Mouse (Mus musculus) T-helper 1 cell (primary cell): ENCODE data around the gene Ntmt1.

Experiments used
- in situ Hi-C: fragments of 300-600 bp; cut with MboI, MseI; formaldehyde crosslinking; loops from one replicate; pipeline ENCODE4 v1.15.1; 2025; ENCODE audit warnings: high pct_unique_total_duplicates

Gene Ntmt1

DNA sequence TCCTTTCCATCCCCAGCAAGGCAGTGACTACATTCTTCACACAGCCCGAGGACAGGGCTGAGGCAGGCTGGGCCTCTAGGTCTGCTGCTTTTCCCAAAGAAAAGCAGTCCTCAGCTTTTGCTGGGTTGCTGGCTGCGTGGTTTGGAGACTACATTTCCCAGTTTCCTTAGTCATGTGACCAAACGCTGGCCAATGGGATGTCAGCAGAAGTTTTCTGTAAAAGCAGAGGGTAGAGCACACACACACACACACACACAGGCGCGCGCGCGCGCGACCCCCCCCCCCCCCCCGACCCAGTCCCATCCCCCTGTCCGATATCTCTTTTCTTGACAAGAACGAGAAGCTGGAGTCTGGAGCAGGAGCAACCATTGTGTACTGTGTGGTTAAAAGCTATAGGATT is 24.3 kb upstream of the Ntmt1 start:
- in situ Hi-C loops, result loop anchor here (5.0 kb wide), 1 partner anchor 61 kb away; no protein-coding TSS in a partner anchor

DNA sequence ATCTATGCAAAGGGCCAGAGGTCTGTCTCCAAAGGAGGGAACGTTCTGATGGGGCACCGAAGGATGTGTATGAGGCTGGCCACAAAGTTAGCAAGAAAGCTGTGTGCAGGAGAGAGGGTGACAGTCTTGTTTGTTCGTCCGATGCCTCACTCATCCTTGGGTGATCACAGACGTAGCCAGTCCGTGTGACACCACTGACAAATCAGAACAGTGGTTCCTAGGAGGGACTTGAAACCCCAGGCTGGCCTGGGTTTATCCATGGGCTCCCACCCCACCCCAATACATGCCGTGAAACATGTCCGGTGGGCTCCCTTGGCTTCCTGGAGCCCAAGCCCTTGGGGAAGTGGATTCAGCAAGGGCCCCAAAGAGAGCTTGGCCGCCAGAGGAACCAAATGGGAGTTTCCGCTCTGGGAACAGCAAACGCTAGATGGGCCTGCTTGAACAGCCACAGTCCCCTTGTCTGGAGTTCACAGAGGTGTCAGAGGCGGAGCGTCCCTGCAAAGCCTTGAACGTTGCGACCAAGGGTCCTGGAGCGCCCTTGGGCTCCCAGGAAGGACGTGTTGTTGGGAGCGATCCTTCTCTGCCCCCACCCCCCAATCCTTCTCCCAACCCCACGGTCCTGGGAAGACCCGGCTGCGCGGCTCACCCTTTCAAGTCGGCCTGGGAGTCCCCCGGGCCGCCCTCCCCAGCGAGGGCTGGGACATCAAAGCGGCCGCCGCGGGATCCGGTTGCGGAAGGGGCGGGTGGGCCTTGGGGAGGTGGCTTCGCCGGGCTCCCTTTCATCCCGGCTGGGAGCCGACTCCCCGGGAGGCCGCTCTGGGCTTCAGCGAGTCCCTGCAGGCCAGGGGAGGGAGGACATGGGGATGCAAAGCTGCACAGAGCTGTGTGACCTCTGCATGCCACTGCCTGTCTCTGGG is 23.3 kb upstream of the Ntmt1 start:
- in situ Hi-C loops, result loop anchor here (5.0 kb wide), 1 partner anchor 62 kb away; no protein-coding TSS in a partner anchor

DNA sequence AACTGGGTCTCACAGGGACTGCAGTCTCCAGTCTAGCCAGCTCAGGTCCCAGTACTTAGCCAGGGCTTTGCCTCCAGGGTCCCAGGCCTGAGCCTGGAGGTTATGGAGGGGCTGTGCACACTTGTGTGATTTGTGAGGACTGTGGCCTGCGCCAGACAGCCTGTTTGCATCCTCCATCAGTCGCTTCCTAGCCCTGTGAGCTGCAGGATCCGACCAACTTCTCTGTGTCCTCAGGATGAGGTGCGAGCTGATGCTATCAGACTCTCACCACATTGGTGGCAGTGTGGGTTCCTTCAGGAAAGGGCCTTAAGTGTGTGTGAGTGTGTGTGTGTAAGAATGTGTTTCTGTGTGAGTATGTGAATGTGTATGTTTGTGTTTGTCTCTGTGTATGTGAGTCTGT is 20.2 kb upstream of the Ntmt1 start:
- in situ Hi-C loops, result no loop called here

DNA sequence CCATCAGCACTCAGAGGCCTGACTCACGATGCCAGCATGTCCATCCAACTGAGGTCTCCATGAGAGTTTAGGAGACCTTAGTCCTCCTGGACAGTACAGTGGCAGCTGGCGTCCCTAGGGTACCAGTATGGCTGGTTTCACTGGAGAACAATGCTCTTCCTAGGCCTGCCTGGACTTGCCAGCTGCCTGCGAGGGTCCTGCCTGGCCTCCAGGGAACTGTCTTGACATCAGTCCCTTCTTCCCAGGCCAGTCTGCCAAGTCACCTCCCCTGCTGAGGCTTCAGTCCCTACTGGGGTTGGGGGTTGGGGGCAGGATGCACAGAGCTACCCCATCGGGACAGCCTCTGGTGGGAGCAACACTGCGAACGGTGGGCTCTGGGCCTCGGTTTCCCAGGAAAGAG is 15.6 kb upstream of the Ntmt1 start:
- in situ Hi-C loops, result loop anchor here (5.0 kb wide), 1 partner anchor 355 kb away; no protein-coding TSS in a partner anchor

DNA sequence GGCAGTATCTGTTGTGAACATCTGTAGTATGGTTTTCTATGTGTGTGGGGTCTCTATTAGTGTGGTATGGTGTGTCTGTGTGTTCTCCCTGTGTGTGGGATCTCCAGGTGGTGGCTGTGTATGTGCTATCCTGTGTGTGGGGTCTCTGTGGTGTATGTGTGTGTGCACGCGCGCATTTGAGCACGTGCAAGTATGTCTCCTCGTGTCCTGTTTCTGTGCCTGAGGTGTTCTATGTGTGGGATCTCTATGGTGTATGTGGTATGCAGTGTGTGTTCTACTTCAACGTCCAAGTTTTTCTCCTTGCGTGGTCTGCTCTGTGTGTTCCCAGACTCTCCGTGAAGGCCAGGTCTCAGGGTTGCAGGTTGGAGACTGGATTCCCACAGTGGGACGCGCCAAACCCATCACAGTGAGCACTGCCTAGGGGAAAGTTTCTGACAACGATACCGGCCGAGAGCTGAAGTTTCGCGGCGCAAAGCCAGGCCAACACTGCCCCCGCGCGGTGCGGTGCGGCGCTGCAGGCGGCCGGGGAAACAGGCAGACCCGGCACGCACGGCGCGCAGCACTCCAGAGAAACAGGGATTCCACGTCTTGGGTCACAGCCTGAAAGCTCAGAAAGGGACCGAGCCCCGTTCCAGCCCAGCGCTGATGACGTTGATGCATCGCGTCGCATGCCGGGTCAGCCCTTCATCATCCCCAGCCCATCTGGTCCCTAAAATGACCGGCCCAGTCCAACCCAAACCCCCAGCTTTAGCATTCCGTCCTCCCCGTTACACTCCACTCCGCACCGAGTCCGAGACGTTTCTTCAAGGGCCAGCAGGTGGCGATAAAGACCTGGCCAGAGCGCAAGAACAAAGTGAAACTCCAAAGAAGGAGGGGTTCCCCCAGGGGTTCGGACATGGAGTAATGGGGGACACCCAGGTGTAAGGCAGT is 13.2 kb upstream of the Ntmt1 start:
- in situ Hi-C loops, result loop anchor here (5.0 kb wide), 1 partner anchor 357 kb away; no protein-coding TSS in a partner anchor

DNA sequence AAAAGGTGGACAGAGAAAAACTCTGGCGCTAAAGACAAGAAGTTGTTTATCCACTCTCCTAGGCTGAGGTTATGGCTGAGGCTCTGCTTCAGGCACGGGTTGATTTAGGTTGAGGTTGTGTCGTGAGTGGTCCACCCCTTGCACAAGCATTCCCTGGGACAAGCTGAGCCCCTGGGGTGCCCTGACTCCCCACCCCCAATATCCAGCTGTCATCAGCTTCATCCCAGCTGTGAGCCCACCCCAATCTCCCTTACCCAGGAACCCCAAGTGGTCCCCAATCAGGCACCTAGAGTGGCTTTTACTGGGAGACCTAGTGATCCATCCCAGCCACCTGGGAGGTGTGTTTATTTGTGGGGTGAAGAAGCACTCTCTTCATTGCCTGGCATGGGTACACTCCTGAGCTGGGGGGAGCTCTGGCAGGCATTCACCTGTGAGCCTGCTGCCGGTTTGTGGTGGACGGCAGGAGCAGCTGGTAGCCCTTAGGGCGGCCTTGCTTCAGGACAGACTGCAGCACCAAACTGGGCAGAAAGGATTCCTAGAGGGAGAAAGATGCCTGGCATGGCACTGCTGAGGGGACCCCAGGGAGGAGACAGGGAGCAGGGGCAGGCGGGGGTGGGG is 12.2 kb upstream of the Ntmt1 start:
- in situ Hi-C loops, result no loop called here

DNA sequence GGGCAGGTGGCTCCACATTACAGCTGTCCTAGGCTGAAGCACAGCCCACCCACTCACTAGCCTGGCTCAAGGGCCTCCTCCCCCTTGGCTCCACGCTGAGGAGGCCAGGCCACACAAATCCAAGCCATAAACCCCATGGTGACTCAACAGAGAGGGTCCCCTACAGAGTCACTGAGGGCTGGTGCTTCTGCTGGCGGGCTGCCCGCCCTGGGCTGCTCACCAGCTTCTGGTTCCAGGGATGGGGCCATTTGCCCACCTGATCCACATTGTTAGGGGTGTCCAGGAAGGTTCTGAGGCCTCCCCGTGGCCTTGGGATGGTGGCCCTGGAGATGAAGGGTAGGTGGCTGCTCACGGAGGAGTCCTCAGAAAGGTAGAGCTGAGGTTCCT is 11.7 kb upstream of the Ntmt1 start:
- in situ Hi-C loops, result no loop called here

DNA sequence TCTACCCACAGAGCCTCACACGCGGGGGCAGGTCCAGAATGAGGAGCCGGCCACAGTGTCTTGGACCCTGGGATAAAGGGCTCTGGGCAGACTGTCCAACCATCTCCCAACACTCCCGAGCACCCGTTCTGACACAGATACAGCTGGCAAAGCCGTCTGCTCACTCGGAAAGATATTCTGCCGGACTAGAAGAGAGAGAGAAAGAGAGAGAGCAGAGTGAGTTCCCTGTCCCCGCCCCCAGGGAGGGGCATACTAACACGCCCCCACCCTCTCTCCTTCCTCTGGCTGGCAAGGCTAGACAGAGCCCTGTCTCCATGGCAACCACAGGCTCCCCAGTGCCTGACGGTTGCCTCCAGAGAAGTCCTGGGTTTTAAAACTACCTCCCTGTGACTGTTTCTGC is 11.2 kb upstream of the Ntmt1 start:
- in situ Hi-C loops, result no loop called here

DNA sequence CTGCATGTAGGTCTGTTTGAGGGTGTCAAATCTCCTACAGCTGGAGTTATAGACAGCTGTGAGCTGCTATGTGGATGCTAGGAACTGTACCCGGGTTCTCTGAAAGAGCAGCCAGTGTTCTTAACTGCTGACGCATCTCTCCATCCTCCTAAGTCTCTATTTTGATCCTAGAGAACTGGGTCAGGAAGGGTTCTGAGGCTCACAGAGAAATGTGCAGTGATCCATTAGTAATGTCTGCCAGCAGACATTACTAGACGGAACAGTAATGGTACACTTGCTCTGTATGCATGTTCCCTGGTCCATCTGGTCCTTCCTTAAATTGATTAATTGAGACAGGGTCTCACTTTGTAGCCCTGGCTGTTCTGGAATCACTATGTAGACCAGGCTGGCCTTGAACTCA is 8.2 kb upstream of the Ntmt1 start:
- in situ Hi-C loops, result no loop called here

DNA sequence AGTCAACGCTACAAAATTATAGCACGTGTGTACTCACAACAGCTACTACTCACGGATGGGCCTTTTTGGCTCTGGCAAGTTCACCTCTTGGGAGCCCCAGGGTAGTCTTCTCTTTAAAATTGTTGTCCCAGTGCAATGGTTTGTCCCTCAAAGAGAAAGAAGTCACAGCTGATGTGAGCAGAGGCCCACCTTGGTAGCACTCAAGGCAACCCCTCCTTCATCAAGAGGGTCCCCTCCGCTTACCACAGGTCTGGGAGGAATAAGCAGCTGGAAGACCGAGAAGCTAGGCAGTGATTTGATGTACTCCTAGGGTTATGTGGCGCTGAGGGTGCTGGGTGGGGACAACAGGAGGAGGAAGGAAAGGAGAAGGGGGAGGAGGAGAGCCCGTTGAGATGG is 7.0 kb upstream of the Ntmt1 start:
- in situ Hi-C loops, result loop anchor here (25.0 kb wide), 1 partner anchor 1163 kb away; no protein-coding TSS in a partner anchor

DNA sequence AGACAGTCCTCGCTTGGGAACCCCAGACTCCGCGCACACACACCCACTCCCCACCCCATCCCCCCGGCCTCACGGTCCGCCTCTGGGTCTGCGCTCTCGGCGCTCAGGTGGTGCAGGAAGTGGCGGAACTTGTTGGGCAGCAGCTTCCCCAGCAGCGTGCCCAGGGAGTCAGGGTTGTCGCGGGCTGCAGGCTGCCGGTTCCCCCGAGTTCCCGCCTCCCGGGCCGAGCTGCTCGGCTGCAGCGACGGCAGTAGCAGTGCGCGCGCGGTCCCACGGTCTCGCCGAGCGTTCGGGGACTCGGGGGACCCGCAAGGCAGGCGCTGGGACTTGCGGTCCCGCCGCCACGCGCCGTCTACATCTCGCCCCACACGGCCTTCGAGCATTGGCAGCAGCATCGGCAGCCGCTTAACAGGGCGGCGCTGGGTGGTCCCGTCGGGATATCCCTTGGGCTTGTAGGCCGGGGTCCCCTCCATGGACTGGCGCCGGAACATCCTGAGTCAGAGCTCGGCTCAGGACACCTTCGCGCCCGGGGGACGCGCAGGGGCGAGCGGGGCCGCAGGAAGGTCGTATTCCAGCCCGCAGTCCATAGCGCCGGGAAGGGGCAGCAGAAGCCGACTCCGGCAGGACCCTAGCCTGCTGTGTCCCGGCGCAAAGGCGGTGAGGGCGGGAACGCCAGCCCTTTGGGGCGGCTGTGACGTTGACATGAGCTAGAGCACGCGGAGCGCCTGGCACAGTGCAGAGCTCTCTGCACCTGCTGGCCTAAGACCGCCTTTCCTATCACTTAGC is 6.4 kb upstream of the Ntmt1 start:
- in situ Hi-C loops, result loop anchor here (25.0 kb wide), 1 partner anchor 1164 kb away; no protein-coding TSS in a partner anchor

DNA sequence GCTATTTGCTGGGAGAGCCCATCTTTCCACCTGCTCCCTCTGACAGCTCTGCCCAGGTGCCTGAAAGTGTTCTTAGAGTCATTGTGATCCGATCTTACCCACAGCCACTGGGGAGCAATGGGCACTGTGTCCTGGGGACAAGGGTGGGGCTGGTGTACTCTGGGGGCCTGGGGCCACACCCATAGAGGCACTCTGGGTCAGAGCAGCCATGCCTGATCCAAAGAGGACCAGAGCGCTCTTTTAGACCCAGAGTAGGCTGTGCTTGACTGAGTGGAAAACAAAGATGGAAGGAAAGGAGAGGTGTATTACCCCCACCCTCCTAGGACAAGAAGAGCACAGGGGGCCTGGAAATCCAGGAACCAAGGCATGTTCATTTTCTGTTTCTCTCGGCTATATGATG is 4.0 kb upstream of the Ntmt1 start, which contains the start of gene 1700001O22Rik:
1700001O22Rik (minus strand) TSS at position 58 of the 400 bp plus-strand sequence.
- in situ Hi-C loops, result loop anchor here (25.0 kb wide), 1 partner anchor 1166 kb away; no protein-coding TSS in a partner anchor

DNA sequence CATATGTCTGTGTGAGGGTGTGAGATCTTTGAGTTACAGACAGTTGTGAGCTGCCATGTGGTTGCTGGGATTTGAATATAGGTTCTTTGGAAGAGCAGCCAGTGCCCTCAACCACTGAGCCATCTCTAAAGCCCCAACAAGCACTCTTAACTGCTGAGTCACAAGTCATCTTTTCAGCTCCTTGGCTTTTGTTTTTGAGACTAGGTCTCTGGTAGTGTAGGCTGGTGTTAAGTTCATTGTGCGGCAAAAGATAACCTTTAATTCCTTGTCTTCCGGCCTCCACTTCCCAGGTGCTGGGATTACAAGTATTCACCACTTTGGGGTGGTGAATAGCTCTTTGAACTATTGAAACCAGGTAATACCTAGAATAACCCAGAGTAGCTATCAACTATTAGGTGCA is 1.6 kb upstream of the Ntmt1 start:
- in situ Hi-C loops, result loop anchor here (25.0 kb wide), 1 partner anchor 1169 kb away; no protein-coding TSS in a partner anchor

DNA sequence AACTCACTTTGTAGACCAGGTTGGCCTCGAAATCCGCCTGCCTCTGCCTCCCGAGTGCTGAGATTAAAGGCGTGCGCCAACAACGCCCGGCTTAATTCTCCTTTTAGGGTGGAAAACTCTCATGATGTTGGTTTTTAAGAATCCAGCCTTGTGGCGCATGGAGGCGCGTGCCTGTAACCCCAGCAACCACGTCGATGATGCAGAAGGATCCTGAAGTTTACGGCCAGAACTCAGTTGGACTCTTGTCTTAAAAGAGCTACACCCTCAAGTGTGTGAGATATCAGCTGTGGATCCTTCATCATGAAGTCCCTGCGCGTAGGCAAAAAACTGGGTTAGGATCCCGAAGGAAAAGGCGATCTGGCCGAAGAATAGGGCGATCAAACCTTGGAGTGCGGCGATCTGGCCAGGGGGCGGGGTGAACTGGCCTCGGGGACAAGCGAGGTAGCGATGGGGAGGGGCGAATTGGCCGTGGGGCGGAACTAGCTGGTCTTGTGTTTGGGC is 429 bp upstream of the Ntmt1 start:
- in situ Hi-C loops, result loop anchor here (25.0 kb wide), 1 partner anchor 1170 kb away; no protein-coding TSS in a partner anchor

DNA sequence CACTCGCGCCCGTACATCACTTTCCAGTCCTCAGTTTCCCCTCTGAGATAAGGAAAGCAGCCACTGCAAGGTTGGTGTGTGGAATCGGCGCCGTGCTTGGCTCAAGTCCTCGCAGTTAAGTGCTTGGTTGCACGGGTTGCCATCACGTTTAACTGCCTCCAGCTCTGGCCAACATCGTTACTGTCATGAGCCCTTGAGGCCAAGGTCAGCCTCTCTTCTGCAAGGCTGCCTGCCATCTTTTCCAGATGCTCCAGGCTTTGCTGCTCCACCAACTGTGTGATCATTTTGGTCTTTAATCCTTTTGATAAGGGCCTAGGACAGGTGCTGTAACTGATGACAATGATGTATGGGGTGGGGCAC is 650 bp downstream of the Ntmt1 start:
- in situ Hi-C loops, result loop anchor here (25.0 kb wide), 1 partner anchor 1171 kb away; no protein-coding TSS in a partner anchor

DNA sequence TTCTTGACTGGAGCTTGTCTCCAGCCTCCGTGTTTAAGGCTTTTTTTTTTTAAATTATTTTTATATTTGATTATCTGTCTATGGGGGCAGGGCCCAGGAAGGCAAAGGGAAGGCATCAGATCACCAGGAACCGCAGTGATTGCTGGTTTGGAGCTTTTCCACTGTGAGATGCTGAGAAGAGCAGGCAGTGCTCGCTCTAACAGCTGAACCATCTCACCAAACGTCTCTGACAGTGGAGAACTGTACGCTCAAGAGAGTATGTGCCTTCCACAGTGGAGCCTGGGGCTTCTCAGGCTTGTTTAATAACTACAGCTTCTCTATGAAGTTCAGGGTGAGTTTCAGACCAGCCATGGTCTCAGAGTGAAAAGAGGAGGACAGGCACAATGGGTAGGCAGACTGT is 1.9 kb downstream of the Ntmt1 start:
- in situ Hi-C loops, result loop anchor here (25.0 kb wide), 1 partner anchor 1172 kb away; no protein-coding TSS in a partner anchor

DNA sequence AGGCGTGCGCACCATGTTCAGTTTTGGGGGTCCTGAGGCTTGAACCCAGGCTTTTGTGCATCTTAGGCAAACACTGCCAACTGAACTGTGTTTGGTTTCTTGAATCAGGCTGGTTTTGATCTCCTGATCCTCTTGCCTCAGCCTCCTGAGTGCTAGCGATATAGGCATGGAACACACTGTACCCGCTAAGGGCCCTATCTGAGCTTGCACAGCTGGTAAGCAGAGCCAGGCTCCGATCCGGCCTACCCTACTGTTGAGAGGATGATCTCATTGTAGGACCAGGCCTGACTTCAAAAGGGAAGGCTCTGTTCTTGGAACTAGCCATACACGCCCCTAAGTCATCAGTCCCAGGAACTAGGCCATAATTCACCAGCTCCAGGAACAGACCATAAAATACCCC is 2.9 kb downstream of the Ntmt1 start:
- in situ Hi-C loops, result loop anchor here (25.0 kb wide), 1 partner anchor 1173 kb away; no protein-coding TSS in a partner anchor

DNA sequence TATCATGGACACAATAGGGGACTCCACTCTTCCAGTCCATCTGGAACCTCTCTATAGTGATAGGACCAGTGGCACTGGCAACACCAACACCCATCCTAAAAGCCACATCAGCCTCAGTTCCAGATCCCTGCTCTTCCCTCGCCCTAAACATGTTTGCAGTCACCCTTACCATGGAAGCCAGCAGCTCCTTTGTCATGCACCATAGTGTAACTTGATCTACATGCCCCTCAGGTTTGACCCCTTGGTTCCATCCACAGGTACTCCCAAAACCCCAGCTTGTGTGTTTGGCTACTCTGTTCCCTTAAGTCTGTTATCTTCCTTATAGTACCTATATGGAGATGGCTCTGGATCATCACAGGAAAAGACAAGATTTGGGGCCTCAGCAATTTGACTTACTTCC is 8.8 kb downstream of the Ntmt1 start:
- in situ Hi-C loops, result loop anchor here (25.0 kb wide), 1 partner anchor 1179 kb away; no protein-coding TSS in a partner anchor

DNA sequence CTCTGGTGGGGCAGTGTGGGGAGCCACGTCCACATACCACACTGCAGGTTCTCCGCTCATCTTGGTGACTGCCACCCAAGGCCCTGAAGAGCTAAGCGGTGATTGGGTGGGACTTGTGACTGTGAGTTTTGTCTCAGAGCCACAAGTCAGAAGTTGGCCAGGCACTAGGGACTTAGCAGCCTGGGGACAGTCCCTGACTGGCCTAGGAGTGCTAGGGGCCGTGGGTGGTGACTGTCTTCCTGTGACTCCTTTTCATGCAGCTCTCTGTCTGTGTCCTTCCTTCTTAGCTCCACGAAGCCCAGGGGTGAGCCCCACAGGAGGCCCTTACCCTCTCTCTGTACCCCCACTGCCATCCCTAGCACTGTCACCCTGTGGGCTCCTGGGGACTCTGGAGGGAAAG is 12.2 kb downstream of the Ntmt1 start:
- in situ Hi-C loops, result loop anchor here (10.0 to 25.0 kb wide), 2 partner anchors 885 to 1183 kb away; partner anchors contain the start of gene Gle1

DNA sequence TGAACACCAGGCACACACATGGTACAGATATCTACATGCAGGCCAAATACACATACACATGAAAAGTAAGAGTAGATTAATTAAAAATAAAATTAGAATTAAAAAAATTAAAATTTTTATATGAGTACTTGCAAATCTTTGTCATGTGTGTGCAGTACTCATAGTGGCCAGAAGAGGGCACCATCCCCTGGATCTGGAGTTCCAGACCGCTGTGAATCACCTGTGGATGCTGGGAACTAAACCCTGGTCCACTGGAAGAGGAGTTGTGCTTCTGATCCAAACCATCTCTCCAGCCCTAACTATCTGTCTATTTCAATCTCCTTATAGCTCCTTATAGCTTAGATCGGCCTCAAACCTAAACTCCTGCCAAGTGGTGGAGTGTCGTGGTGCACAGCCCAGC is 13.4 kb downstream of the Ntmt1 start:
- in situ Hi-C loops, result loop anchor here (10.0 to 25.0 kb wide), 2 partner anchors 886 to 1184 kb away; partner anchors contain the start of gene Gle1
